Mouse (Mus musculus) heart, embryonic 12.5 days (tissue): ENCODE results near the gene Dcp1b. TPM values are rescaled to one million over a fixed set of nuclear protein-coding genes. Genes with fewer than 3 reads are reported as not detected.
"Not testable (repeated sequence)": the region's sequence is repeated elsewhere in the genome, so short reads cannot be mapped to it uniquely, and the experiment has no call there.

Experiments
- ATAC-seq: fragments of 200-750 bp; cut with Nextera tagmentation; 2 replicates; pipeline ENCODE4 v1.8.0; 2017; ENCODE audit warnings: moderate TSS enrichment, moderate library complexity; ENCODE audit not compliant: insufficient number of reproducible peaks, low FRiP score
- H3K27ac ChIP-seq: fragments of 300-500 bp; sonication (generic); 2 replicates; pipeline ENCODE4 v1.5.1; 2016; ENCODE audit warnings: mild to moderate bottlenecking, moderate library complexity; ENCODE audit not compliant: poor library complexity, severe bottlenecking
- H3K27me3 ChIP-seq: fragments of 300-500 bp; sonication (generic); replicated peaks from 2 replicates; pipeline ENCODE4 v1.6.1; 2016; ENCODE audit warnings: mild to moderate bottlenecking, moderate library complexity
- H3K36me3 ChIP-seq: fragments of 300-500 bp; sonication (generic); 2 replicates; pipeline ENCODE4 v1.6.1; 2016; ENCODE audit warnings: mild to moderate bottlenecking, moderate library complexity
- H3K4me1 ChIP-seq: fragments of 300-500 bp; sonication (generic); replicated peaks from 2 replicates; pipeline ENCODE4 v1.6.1; 2016; ENCODE audit warnings: mild to moderate bottlenecking
- H3K4me2 ChIP-seq: fragments of 300-500 bp; sonication (generic); 2 replicates; pipeline ENCODE4 v1.6.1; 2016; ENCODE audit warnings: mild to moderate bottlenecking, moderate library complexity
- H3K4me3 ChIP-seq: fragments of 300-500 bp; sonication (generic); 2 replicates; pipeline ENCODE4 v1.5.1; 2016; ENCODE audit warnings: mild to moderate bottlenecking
- H3K9ac ChIP-seq: fragments of 300-500 bp; sonication (generic); 2 replicates; pipeline ENCODE4 v1.6.1; 2016; ENCODE audit warnings: mild to moderate bottlenecking, moderate library complexity
- H3K9me3 ChIP-seq: fragments of 300-500 bp; sonication (generic); replicated peaks from 2 replicates; pipeline ENCODE4 v1.6.1; 2016; ENCODE audit warnings: mild to moderate bottlenecking, moderate library complexity
- WGBS: fragments of 180-500 bp; shearing (Covaris S2); methylation state at CpG from one replicate; pipeline ENCODE4 v1.1.7; 2016; 5-methylcytosine and 5-hydroxymethylcytosine counted together
- polyA plus RNA-seq: library from polyadenylated mRNA; unstranded; fragments of >200 nt; fragmentation: Nextera tagmentation; extraction: Ambion mirVana; gene quantifications from 2 replicates; pipeline ENCODE4 v1.2.1, GENCODE M21; 2016

Gene Dcp1b
- polyA plus RNA-seq, 1 experiment from 2014 or later, result 6.3 TPM

- H3K9ac ChIP-seq, result peak overlapping the region; percentile 81
- peaks cover 65% of the 10 kb centered on the region for H3K4me1 ChIP-seq
- WGBS, result 42% methylated on average over 7 of the region's 7 CpGs
- H3K9me3 ChIP-seq, result no peaks in the 10 kb centered on the region
- no peak for ATAC-seq
- peaks cover 7% of the 10 kb centered on the region; the same call in 1 of the 2 replicates for H3K27me3 ChIP-seq
- peak overlapping the region; percentile 64 for H3K4me3 ChIP-seq
- peak overlapping the region; percentile 65 for H3K4me2 ChIP-seq
- H3K36me3 ChIP-seq, result peaks cover 27% of the 10 kb centered on the region
- peak overlapping the region; percentile 100 for H3K27ac ChIP-seq
These were observed 19.5 kb downstream of the Dcp1b start for GRCm38 (mm10) chr6:119194601-119195000.

- H3K9ac ChIP-seq, result peak within 1 kb of the TSS; percentile 81
- peak; percentile 87 for ATAC-seq
- H3K27ac ChIP-seq, result peak within 1 kb of the TSS; percentile 100
- H3K4me1 ChIP-seq, result peaks cover 63% of the 10 kb centered on the region
- H3K27me3 ChIP-seq, result no peaks in the 10 kb centered on the region
- no peaks in the 10 kb centered on the region for H3K9me3 ChIP-seq
- 15% methylated on average over 17 of the region's 17 CpGs for WGBS
- peaks cover 9% of the 10 kb centered on the region; the same call in 1 of the 2 replicates for H3K36me3 ChIP-seq
- peak within 1 kb of the TSS; percentile 65 for H3K4me2 ChIP-seq
- peak within 1 kb of the TSS; percentile 64 for H3K4me3 ChIP-seq
These were observed 21.6 kb downstream of the Dcp1b start, which contains the start of gene Cacna1c for GRCm38 (mm10) chr6:119196382-119197305. Gene Cacna1c, minus strand, starts transcription at chr6:119196418.

- no peaks in the 10 kb centered on the region for H3K27me3 ChIP-seq
- H3K4me2 ChIP-seq, result no peak overlapping the region
- H3K27ac ChIP-seq, result no peak overlapping the region
- 54% methylated on average over 15 of the region's 15 CpGs for WGBS
- no peak overlapping the region for H3K9ac ChIP-seq
- no peaks in the 10 kb centered on the region for H3K36me3 ChIP-seq
- H3K9me3 ChIP-seq, result no peaks in the 10 kb centered on the region
- no peak for ATAC-seq
- peaks cover 55% of the 10 kb centered on the region for H3K4me1 ChIP-seq
- no peak overlapping the region for H3K4me3 ChIP-seq
These were observed 23.7 kb downstream of the Dcp1b start for GRCm38 (mm10) chr6:119198534-119199273.

GRCm38 (mm10) chr6:119199274-119199879 lies 24.3 kb downstream of the Dcp1b start:
- 47% methylated on average over 8 of the region's 8 CpGs for WGBS
- H3K27me3 ChIP-seq, result no peaks in the 10 kb centered on the region
- no peaks in the 10 kb centered on the region for H3K36me3 ChIP-seq
- no peak for ATAC-seq
- no peaks in the 10 kb centered on the region for H3K9me3 ChIP-seq
- H3K4me3 ChIP-seq, result no peak overlapping the region
- no peak overlapping the region for H3K27ac ChIP-seq
- no peak overlapping the region for H3K4me2 ChIP-seq
- H3K9ac ChIP-seq, result no peak overlapping the region
- H3K4me1 ChIP-seq, result peaks cover 56% of the 10 kb centered on the region

GRCm38 (mm10) chr6:119200362-119200761 lies 25.3 kb downstream of the Dcp1b start:
- Histone ChIP-seq H3K9me3 (no peaks in the 10 kb centered on the region), H3K4me1 (peaks cover 62% of the 10 kb centered on the region), H3K27me3 (no peaks in the 10 kb centered on the region), H3K9ac (no peak overlapping the region), H3K27ac (peak overlapping the region; percentile 58), H3K36me3 (no peaks in the 10 kb centered on the region), H3K4me2 (no peak overlapping the region), H3K4me3 (no peak overlapping the region)
- 56% methylated on average over 5 of the region's 5 CpGs for WGBS
- no peak for ATAC-seq

- WGBS, result 57% methylated on average over 4 of the region's 4 CpGs
- ATAC-seq, result peak; percentile 49; the same call in 1 of the 2 replicates
- H3K27ac ChIP-seq, result peak overlapping the region; percentile 65
These were observed 26.5 kb downstream of the Dcp1b start for GRCm38 (mm10) chr6:119201575-119201974.

GRCm38 (mm10) chr6:119204286-119204685 lies 29.2 kb downstream of the Dcp1b start:
- Histone ChIP-seq H3K4me3 (no peak overlapping the region), H3K4me2 (no peak overlapping the region), H3K27me3 (no peaks in the 10 kb centered on the region), H3K9me3 (no peaks in the 10 kb centered on the region), H3K9ac (no peak overlapping the region), H3K36me3 (no peaks in the 10 kb centered on the region), H3K4me1 (peaks cover 47% of the 10 kb centered on the region), H3K27ac (peak overlapping the region; percentile 41; the same call in 1 of the 2 replicates)
- 40% methylated on average over 7 of the region's 7 CpGs for WGBS
- ATAC-seq, result no peak

More at GRCm38 (mm10) chr6:119201575-119201974, 26.5 kb downstream of the Dcp1b start:
- Histone ChIP-seq H3K9me3 (no peaks in the 10 kb centered on the region), H3K4me3 (no peak overlapping the region), H3K4me1 (peaks cover 64% of the 10 kb centered on the region), H3K27me3 (no peaks in the 10 kb centered on the region), H3K36me3 (no peaks in the 10 kb centered on the region), H3K9ac (no peak overlapping the region), H3K4me2 (no peak overlapping the region)

GRCm38 (mm10) chr6:119204915-119205314 lies 29.9 kb downstream of the Dcp1b start:
- Histone ChIP-seq H3K4me1 (peaks cover 40% of the 10 kb centered on the region), H3K4me3 (no peak overlapping the region), H3K27me3 (no peaks in the 10 kb centered on the region), H3K36me3 (no peaks in the 10 kb centered on the region), H3K9ac (no peak overlapping the region), H3K9me3 (no peaks in the 10 kb centered on the region), H3K4me2 (no peak overlapping the region), H3K27ac (0 out of 2 replicates have a peak overlapping the region, but pooled peaks have one; percentile 34)
- 52% methylated on average over 3 of the region's 3 CpGs for WGBS
- no peak for ATAC-seq

- not testable (repeated sequence) for H3K9ac ChIP-seq, H3K27me3 ChIP-seq, ATAC-seq, H3K36me3 ChIP-seq, H3K4me2 ChIP-seq, H3K9me3 ChIP-seq, H3K27ac ChIP-seq, H3K4me3 ChIP-seq
- peaks cover 29% of the 10 kb centered on the region for H3K4me1 ChIP-seq
- WGBS, result 89% methylated on average over 7 of the region's 7 CpGs
These were observed 31.0 kb downstream of the Dcp1b start for GRCm38 (mm10) chr6:119206006-119206405.

GRCm38 (mm10) chr6:119213375-119213774 lies 38.3 kb downstream of the Dcp1b start:
- Histone ChIP-seq H3K36me3 (no peaks in the 10 kb centered on the region), H3K27me3 (no peaks in the 10 kb centered on the region), H3K9me3 (no peaks in the 10 kb centered on the region), H3K27ac (peak overlapping the region; percentile 86), H3K4me1 (peaks cover 51% of the 10 kb centered on the region), H3K9ac (0 out of 2 replicates have a peak overlapping the region, but pooled peaks have one; percentile 17), H3K4me2 (no peak overlapping the region), H3K4me3 (no peak overlapping the region)
- peak; percentile 45; the same call in 1 of the 2 replicates for ATAC-seq
- WGBS, result 39% methylated on average over 5 of the region's 5 CpGs
